Mouse (Mus musculus): ENCODE results near the gene Prok2.

Gene Prok2

DNA sequence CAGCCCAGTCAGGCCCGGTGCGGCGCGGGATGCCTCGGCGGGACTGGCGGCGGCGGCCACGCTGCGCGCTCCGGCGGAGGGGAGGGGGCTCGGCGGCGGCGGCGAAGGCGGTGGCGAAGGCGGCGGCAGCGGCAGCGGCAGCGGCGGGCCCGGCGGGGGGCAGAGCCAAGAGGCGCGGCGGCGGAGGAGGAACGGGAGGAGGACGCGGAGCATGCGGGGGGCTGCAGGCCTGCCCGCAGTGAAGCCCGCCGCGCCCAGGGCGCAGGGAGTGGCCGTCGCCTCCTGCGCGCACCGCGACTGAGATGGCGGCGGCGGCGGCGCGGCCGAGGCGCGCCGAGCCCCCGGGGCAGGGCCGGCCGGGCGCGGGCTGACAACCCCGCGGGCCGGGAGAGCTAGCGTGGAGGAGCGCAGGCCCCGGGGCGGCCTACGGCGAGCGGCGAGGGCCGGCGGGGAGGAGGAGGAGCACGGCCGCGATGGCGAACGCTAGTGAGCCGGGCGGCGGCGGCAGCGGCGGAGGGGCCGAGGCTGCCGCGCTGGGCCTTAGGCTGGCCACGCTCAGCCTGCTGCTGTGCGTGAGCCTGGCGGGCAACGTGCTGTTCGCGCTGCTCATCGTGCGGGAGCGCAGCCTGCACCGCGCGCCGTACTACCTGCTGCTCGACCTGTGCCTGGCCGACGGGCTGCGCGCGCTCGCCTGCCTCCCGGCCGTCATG lies 33.8 kb downstream of the Prok2 start, which contains the start of gene Gpr27:
Gene Gpr27, plus strand, starts transcription at position 474 of the 710 bp plus-strand sequence.
- no peak for DNase-seq

DNA sequence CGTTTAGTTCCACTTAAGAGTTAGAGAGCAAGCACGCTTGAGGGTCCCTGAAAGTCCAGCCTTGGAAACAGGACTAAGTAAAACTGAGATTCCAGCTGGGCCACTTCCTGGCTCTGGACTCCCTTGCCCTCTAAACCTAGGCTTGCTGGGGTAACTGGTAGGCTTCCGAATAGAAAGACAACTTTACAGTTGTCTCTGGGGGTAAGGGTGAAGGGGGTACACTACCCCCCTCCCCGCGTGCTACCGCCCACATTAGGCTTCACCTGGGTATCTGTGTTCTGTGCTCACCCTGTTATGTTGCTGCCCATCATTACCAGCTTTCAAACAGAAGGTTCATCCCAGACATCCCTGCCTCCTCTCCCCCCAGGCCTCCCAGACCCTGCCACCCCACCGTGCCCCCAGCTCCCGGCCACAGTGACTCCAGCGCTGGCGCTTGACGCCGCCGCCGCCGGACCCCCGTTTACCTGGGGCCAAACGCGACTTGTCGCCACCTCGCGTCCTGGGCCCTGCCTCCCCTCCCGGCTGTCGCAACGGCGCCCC lies 34.5 kb downstream of the Prok2 start:
- no peak for DNase-seq

DNA sequence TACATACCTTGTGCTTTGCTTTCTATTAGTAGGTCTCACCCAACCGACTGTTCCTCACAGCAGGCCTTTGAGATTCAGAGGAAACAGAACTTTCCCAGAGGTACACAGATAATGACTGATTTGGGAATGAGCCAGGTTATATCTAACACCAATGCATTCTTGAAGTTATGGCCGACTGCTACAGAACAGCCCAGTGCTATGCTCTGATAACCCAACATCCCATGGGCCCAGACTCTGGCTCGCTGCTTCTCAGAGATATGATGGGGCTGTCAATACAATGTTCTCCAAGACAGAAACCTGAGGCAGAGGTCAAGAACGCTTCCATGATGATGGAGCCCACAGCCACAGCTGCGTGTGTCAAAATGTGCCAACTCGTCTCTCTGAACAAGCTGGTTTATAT lies 37.7 kb downstream of the Prok2 start:
- DNase-seq, result no peak

DNA sequence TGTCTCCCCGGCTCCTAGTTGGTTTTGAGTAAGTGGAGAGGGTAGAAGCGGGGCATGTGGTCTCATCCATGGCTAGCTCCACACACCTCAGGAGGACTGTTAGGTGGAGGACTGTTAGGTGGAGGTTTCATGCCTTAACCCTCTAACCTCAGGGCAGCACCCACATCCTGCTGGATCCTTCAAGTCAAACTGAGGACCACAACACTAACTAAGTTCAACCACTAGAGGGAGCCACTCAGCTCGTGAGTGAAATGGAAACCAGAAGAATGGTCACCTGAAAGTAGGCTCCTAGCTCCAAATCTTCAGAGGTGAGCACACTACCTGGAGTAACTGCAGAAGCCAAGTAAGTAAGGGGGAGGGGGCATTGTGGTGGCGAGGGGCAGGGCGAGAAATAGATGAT lies 41.3 kb downstream of the Prok2 start:
- no peak for DNase-seq

DNA sequence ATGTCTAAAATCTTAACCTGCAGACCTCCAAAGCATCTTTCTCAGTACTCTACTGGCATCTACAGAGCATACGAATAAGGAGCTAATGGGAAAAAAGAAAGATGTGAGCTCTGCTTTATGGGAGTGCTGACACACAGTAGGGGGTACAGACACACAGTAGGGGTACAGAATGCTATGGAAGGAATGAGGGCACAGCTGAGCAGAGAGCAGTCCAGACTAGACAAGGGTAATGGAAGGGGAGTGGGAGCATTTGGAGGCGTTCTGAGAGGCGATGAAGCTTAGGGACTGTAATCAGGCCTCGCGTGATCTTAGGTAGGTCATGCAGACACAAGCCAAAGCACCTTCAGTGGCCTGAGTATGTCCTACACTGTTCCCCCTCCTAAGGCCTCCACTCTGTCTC lies 42.2 kb downstream of the Prok2 start:
- no peak for DNase-seq

DNA sequence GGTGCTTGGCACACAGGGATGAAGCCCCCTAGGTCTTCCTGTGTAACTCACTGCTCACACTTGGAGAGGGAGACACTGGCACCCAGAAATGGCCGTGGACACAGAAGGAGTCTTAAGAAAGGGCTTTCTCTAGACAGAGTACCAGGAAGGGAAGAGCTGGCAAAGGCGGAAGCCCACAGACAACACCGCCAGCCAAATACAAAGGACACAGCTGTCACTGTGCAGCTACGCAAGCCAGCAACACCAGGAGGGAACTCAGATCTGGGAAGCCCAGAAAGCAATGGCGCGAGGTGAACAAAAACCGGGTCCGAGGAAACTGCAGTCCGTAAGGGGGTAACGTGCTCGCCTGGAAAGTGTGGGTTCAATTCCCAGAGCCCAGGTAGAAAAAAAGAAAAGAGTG lies 48.1 kb downstream of the Prok2 start:
- no peak for DNase-seq

DNA sequence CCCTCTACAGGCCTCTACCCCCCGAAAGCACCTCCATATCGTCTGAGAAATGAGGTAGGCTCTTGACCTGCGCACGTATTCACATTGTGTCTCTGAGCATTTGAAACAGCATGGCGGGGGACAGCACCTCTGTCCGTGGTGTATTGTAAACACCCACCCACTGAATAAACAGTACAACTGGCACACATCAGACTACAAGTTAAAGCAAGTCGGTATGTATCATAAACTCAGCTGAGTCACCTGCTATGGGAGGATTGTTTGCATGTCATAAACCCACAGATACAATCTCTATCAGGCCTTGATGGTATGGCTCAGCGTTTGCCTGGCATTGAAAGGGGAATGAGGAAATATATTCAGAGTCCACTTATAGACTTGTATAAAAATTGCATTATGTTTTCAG lies 48.9 kb downstream of the Prok2 start:
- DNase-seq, result no peak

DNA sequence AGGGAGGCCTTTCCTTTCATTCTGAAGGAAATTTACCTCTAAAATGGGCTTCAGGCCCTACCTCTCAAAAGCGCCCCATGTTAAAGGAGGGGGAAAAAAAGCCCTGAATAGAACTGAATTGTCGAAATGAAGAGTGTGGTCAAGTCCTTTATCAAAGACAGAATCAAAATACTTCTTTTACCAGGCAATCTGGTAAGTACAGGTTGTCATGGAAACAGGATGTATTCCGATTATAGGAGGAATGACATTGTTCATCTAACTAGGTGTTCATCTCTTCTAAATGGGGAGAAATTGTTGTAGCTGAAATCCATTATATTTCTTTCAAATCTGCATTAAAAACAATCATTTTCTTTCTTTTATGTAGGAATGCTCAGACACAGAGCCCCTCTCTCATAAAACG lies 51.7 kb downstream of the Prok2 start:
- DNase-seq, result no peak

DNA sequence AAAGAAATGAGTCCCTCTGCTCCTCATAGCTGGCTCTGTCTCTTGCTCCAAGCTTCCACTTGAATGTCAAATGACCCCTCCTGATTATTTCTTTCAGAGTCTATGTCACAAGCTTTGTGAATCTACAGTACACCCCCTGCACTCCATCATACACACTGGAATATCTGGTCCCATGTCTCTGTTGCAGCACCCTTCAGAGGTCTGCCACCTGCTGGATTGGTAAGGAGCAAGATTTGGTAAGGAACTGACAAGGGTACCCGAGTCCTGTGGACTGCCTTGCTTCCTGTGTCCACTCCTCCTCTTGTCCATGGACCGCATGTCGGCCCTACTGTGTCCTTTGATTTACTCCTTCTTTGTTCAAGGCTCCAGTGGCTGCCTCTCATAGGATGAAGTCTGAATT lies 54.4 kb downstream of the Prok2 start:
- DNase-seq, result no peak

DNA sequence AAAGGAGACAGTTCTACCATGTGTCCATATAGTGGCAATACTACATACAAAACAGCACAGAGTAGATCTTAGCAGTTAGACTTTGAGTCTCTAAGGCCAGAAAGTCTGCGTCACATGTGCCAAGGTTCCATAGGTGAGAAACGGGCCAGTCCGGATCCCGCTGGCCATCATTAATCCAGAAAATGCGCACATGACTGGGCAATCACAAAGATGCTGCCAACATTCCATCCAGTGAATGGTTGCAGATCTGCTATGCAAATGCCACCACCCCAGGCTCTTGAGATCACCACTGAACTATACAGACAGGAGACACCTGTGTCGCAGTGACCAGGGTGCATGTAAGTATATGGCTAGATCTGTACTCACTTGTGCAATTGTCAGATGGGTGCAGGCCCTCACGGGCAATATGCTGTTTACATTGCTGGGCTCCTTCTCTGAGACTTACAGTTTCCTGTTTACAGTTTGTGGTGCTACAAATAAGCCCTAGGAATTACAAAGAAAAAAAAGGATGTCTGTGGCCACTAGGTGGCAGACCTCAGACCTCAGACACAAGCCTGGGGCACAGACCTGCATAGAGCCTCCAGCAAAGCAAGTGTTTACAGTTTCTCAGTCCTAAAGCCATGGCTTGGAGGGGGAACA lies 55.6 kb downstream of the Prok2 start:
- DNase-seq, result peak; percentile 65

DNA sequence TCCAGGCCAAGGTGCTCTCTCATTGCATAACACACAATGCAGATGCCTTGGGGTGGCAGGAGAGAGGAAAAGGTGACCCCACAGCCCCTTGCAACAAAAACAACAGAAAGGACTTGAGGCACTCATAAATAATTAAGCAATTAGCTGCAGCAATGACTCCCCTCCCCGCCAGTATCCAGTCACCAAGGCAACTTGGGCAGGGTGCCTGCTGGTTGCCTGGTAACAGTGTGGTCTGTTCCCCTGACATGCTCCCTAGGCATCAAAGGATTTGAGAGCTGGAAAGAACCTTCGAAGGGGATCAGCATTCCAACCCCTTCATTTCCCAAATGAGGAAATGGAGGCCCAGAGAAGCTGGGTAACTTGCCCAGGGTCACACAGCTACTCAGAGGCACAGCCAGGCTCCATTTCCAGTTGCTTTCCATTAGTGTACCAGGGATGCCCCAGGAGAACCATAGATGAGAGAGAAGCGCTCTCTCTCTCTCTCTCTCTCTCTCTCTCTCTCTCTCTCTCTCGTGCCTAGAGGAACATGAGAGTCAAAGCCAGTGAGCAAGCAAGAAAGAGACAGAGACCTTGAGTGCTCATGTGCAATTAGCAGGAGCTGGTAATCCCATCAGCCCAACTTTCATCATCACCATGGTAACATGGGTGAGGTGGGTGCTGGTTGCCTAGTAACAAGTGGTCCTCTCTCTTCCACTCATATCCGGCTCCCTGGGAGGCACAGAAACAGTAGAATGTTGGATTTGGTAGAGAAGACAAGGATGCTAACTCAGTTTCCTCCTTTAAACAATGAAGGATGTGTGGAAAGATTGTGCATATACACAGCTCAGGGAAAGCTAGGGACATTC lies 56.5 kb downstream of the Prok2 start:
- DNase-seq, result peak; percentile 50

DNA sequence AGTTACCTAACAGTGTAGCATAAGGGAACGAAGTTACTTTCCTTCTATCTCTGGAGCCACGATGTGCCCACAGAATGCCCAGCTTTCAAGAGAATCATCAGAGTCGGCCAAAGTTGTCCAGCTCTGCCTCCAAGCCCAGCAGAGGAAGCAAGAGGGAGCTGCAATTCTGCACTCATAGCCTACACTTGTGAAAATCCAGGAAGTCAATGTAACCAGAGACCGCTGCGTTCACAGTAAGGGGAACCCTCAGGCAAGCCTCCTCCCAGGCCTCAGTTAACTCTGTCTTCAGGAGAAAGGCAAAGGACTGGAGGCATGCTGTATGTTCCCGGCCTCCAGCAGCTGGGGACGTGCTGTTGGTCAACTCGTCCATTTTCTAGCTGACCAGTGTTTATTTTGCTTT lies 58.9 kb downstream of the Prok2 start:
- no peak for DNase-seq

DNA sequence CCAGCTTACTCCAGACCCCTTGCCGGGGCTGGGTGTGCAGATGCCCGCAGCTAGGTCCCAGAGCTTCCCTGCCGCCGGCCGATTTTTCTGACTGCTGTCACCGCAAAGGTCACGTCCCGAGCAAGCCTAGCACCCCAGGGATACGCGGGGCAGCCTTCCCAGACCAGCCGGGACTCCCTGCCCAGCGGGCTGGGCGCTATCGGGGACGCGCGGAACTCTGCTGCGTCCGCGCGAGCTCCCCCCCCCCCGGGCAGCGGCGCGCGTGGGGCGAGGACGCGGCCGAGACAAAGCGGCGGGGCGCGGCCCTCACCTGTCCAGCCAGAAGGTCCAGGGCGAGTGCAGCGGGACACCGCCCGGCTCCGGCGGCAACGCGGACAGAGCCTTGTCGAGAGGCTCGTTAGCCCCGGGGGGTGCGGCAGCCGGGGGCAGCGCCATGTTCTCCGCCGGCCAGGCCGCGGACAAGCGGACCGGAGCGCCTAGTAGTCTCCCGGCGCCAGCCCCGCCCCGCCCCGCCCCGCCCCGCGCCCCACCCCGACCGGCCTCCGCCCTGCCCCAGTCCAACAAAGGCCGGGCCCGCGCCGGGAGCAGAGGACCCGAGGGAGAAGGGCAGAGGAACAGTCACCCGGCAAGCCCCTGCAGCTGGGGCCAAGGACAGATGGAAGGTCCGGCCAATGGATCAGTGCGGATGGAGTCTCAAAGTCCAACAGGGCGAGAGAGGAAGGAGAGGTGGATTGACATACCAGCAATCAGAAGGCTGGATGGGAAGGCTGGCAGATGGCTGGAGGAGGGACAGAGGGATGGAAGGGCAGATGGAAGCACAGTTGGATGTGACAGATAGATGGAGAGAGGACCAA lies 59.6 kb downstream of the Prok2 start, which contains the start of the genes Eif4e3 and Gm20696:
Gene Eif4e3, minus strand, starts transcription at position 454 of the 854 bp plus-strand sequence.
Gene Gm20696, minus strand, starts transcription at position 480 of the 854 bp plus-strand sequence.
- peak; percentile 67 for DNase-seq

DNA sequence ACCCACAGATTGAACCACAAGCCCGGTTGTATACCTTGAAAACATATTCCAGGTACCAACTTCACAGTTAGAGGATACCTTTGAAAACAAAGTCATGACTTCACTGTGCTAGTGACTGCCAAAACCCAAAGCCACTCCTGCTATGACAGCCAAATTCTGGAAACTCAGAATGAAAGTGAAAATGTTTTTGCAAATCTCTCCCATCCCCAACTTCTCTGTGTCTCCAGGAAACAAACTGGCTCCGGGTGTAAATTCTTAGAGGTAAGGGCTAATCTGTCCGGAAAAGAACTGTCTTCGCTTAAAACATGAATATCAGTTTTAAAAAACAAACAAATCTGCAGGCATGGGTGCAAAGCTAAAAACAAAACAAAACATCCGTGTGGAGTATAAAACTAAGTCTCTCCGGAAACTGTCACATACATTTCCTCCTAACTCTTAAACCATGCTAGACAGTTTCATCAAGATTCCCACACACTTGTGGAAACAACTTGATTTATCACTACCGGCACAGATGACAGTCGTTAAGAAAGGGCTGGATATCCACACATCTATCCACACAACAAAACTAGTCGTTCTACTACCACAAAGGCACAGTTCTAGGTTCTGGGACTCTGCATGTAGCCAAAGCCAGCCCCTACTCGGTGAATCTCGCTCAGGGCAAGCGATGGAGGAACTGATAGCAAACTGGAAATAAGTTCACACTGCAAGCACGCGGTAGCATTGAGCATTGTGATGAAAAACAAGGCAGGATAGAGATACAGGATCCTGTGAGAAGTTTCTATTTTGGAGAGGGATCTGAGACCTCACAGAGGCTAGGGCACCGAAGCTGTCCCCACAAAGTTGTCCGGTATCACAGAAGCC lies 60.5 kb downstream of the Prok2 start:
- DNase-seq, result peak; percentile 38

DNA sequence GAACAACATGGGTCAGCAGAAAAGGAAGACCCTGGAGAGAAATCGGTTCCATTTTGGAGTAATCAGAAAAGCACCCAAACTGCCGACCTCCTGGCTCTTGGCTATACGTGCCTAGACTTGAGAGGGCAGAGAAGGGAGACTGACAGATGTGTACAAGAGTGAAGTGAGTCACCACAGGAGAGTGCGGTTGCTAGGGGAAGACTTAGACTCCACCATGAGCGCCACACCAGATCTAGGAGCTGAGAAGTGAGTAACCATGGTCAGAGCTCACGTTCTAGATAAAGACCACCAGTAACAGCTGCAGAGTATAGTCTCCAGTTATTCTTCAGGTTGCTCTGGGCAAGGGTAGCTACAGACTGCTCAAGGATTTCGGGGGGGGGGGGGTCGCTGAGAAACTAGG lies 63.0 kb downstream of the Prok2 start:
- no peak for DNase-seq

All from kidney, adult 9 months (tissue).